Mouse (Mus musculus) telencephalon, adult 2 months (tissue): ENCODE data around the gene Ramp1.

Experiments
- DNase-seq: peaks from one replicate; pipeline ENCODE4 v3.0.0-alpha.2; 2011; ENCODE audit warnings: low read depth, low spot score

Ramp1 gene

GRCm38 (mm10) chr1:91199793-91200192 is 20.2 kb downstream of the Ramp1 start:
- no peak for DNase-seq

GRCm38 (mm10) chr1:91201122-91201521 is 21.5 kb downstream of the Ramp1 start:
- no peak for DNase-seq

DNA sequence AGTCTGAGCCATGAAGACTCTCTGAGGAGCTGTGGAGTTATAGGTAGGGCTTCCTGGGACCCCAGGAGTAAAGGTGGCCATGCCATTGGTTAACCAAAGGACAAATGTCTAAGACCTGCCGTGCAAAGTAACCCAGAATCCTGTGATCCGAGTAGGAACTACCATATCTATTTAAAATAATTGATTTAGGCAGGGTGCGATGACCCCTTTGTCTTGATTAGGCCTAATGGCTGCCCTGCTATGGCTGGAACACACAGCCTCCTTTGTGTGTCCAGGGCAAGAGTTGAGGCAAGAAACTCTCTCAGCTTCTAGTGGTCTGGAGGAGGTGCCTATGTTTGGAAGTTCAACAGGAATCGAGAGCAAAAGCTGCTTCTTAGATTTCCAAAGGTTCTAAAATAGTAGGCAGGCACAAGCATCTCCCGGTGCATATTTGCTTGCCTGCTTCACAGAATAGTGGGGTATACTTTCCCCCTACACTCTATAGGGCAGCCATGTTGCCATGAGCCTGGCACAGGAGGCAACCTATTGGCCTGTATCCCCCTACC is 24.7 kb downstream of the Ramp1 start:
- DNase-seq: no peak

- no peak for DNase-seq
Measured at GRCm38 (mm10) chr1:91205651-91206050, 26.0 kb downstream of the Ramp1 start.

- DNase-seq: no peak
Measured at GRCm38 (mm10) chr1:91206336-91206735, 26.7 kb downstream of the Ramp1 start.

DNA sequence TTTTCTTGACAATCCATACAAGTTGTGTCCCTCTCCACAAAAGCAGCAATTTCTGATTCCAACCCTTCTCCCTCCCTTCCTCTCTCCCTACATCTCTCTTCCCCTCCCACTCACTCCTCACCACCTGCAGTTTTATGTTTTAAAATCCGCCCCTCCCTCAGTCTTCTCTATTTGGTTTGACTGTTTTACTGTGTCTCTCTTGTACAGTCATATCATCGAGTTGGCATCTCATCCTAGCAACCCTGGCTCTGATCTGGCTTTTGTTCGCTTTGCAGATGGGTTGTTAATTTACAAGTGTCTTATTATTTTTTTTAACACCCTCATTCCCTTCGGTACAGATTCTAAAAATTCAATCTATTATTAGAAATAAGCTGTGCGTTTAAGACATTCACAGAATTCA is 27.3 kb downstream of the Ramp1 start:
- DNase-seq: peak; percentile 89

DNA sequence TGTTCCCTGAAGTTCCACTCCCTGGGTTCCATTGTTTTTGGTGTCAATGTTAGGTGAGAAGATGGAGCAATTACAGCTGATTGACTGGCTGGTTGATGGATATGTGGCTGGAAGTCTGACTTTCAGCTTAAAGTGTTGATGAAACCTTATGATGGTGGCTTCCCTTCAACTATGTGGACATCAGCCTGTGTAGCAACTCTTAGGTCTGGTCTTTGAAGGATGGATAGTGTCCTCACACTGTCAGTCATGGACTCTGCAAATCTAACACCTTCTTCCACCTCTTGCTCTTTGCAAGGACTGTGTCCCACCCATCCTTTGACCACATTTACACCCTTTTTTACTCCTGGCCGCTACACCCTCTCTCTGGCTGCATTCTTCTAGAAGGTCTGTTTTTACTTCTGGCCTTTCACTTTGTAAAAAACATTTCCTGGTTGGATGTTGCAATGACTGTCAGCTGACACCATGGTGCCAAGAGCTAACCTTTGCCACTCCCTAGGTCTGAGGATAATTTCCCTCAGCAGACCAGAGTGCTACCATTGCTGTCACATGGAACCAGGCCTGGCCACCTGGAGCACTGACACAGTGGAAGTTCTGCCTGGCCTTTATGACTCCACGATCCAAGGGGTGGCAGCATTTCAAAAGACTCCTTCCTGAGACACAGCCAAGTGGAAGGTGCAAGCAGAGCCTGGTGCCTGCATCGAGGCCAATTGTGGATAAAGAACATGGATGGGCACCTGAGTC is 27.9 kb downstream of the Ramp1 start:
- DNase-seq: no peak

GRCm38 (mm10) chr1:91209343-91209742 is 29.7 kb downstream of the Ramp1 start:
- DNase-seq: peak; percentile 83

GRCm38 (mm10) chr1:91209785-91210184 is 30.2 kb downstream of the Ramp1 start:
- DNase-seq: peak; percentile 87

- DNase-seq: no peak
Measured at GRCm38 (mm10) chr1:91211099-91211498, 31.5 kb downstream of the Ramp1 start.

GRCm38 (mm10) chr1:91211591-91212008 is 32.0 kb downstream of the Ramp1 start:
- no peak for DNase-seq

DNA sequence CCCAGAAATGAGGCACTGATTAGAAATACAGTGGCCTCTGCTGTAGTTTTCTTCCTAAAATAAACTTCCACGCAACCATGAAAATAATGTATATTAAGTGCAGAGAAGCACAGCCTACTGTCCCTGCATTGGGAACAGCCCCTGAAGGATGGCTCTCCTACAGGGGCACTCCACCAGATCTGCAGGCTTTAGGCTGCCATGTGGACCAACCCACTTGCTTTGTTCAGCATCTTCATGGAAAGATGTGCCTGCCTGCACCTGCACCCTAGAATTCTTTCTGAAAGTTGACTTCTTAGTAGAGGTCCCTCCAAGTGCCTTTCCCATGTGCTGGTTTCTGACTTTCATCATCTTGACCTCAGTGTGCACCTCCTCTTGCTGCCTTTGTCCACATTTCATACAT is 35.6 kb downstream of the Ramp1 start:
- DNase-seq: no peak

DNA sequence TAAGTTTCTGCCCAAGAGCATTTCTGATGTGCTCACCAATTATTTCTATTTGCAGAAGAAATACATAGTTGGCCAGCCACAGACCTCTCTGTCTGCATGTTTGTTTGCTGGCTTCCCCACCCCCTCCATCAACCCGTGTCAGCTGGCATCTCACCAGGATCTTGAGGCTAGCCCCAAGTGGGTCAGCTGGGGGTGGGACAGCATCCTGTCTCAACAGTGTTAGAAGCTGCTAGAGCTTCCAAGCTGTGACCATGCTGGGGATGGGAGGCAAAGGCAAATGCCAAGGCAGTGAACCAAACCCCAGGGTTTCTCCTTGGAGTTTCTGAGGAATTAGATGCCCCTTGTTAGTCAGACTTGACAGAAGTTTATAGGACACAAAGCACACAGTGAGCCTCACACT is 36.4 kb downstream of the Ramp1 start:
- DNase-seq: no peak

GRCm38 (mm10) chr1:91216504-91217267 is 37.1 kb downstream of the Ramp1 start:
- no peak for DNase-seq

DNA sequence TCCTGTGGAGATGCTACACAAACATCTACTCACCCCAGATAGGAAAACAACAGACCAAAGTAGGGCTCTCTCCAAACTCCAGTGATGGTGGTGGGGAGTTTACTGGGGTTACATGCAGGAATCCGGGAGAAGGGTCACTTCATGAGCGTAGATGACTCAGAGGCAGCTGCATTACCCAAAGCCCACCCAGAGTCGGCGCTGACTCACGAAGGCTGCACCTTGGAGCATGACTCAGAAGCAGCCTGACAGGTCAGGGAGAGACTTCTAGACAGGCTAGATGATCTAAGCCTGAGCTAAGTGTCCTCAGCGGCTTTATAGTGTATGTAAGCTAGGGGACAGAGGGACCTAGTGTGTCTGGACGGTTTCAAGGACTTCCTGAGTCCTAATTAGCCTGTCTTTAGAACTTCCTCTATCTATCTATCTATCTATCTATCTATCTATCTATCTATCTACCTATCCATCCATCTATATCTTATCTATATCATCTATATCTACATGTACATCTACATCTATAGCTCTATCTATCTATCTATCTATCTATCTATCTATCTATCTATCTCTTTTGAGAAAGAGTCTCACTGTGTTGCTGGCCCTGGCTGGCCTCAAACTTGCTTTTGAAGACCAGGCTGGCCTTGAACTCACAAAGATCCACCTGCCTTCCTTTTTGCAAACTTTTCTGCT is 40.2 kb downstream of the Ramp1 start:
- DNase-seq: no peak

DNA sequence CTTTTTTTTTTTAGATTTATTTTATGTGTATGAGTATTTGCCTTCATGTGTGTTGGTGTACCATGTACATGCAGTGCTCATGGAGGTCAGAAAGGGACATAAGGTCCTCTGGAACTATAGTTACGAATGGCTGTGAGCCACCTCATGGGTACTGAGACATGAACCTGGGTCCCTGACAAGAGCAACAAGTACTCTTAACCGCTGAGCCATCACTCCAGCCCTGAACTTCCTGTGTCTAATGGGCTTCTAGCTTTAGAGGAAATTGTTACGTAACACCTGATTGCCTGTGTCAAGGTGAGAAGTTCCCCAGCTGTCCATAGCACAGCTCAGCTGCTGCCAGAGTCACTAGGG is 40.7 kb downstream of the Ramp1 start:
- DNase-seq: no peak

DNA sequence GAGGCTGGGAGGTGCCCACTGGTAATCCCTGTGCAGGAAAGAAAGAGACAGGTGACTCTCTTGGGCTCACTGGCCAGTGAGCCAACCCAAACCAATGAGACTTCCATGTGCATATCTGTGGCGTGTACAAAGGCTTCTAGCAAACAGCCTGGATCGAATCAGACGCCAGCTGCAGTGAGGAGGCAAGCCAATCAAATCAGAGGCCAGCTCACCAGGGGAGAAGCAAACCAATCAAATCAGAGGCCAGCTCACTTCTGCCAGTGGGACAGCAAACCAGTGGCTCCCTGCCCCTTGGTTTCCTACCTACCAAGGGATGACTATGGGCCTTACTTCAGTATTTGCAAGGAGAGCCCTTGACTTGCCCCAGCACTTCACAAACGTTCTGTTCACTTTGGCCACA is 46.9 kb downstream of the Ramp1 start:
- DNase-seq: no peak

GRCm38 (mm10) chr1:91227381-91228054 is 47.9 kb downstream of the Ramp1 start:
- no peak for DNase-seq

DNA sequence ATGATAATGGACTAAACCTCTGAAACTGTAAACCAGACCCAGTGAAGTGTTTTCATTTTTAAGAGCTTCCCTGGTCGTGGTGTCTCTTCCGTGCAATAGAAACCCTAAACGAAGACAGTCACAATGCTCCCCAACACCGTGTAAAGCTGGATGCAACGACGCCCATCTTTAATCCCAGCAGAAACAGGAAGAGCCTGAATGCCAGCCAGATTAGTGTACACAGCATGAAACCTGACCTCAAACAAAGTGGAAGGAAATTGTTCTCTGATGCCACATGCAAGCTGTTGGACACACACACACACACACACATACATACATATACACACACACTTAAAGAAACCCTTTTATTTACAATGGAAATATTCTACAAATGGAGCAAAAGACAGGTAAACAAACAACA is 51.5 kb downstream of the Ramp1 start:
- DNase-seq: no peak

GRCm38 (mm10) chr1:91231896-91232295 is 52.3 kb downstream of the Ramp1 start:
- DNase-seq: no peak

DNA sequence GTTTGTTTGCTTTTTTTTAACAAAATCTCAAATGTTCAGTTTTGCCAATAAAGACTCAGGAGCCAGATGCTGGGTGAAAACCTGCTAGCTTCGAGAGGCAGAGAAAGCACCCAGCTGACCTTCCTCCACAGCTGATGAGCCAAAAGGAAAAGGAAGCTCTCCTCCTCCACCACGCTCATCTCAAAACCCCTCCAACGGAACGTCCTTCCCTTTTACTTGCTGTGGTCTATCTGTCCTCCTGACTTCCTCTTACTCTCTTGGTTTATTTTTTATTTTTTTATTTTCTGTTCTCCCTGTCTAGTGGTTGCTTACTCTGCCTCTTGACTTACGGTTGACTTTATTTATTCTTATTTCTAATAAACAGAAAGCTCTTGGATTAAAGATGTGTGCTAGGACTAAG is 55.8 kb downstream of the Ramp1 start:
- no peak for DNase-seq

- DNase-seq: no peak
Measured at GRCm38 (mm10) chr1:91237676-91238075, 58.1 kb downstream of the Ramp1 start.
